Mouse (Mus musculus) spleen, adult 2 months (tissue): ENCODE results near the gene Zfp697. TPM values are rescaled to one million over a fixed set of nuclear protein-coding genes. Genes with fewer than 3 reads are reported as not detected.

Experiments used
- DNase-seq, 2 experiments: peaks; one replicate each; pipeline versions ENCODE4 v3.0.0 to v3.0.0-alpha.2; 2012 to 2021; ENCODE audit warnings: low spot score in 2 of 2, low read depth in 1 of 2
- H3K27ac ChIP-seq: fragments of 200-500 bp; 2 replicates; pipeline ENCODE4 v1.5.1; 2012; ENCODE audit warnings: low read length, inconsistent platforms; ENCODE audit not compliant: insufficient read depth
- H3K27me3 ChIP-seq: fragments of 200-500 bp; 2 replicates; pipeline ENCODE4 v1.6.1; 2012; ENCODE audit warnings: mild to moderate bottlenecking, moderate library complexity, low read length, inconsistent platforms; ENCODE audit not compliant: control insufficient read depth, insufficient read depth
- H3K36me3 ChIP-seq: fragments of 200-500 bp; 2 replicates; pipeline ENCODE4 v1.6.1; 2012; ENCODE audit warnings: mild to moderate bottlenecking, low read length, inconsistent platforms; ENCODE audit not compliant: control insufficient read depth, insufficient read depth
- H3K4me1 ChIP-seq: fragments of 200-500 bp; 2 replicates; pipeline ENCODE4 v1.6.1; 2011; ENCODE audit warnings: inconsistent platforms; ENCODE audit not compliant: control insufficient read depth, insufficient read depth, insufficient read length
- H3K4me3 ChIP-seq: fragments of 200-500 bp; 2 replicates; pipeline ENCODE4 v1.5.1; 2011; ENCODE audit warnings: mild to moderate bottlenecking, inconsistent platforms; ENCODE audit not compliant: insufficient read depth, insufficient read length; ENCODE audit errors: extremely low read depth
- CTCF ChIP-seq: fragments of 200-500 bp; IDR thresholded peaks from 2 replicates; pipeline ENCODE4 v1.5.1; 2011; ENCODE audit warnings: mild to moderate bottlenecking, inconsistent platforms; ENCODE audit not compliant: insufficient read depth, insufficient read length, insufficient replicate concordance; ENCODE audit errors: extremely low read depth
- POLR2A ChIP-seq: fragments of 200-500 bp; IDR thresholded peaks from 2 replicates; pipeline ENCODE4 v1.6.1; 2011; ENCODE audit warnings: low read depth, low read length, inconsistent platforms
- WGBS: fragments of 180-500 bp; shearing (Covaris S2); methylation state at CpG from one replicate; pipeline ENCODE4 v1.1.7; 2018; 5-methylcytosine and 5-hydroxymethylcytosine counted together
- polyA plus RNA-seq: library from polyadenylated mRNA; depleted of rRNA; stranded (reverse); fragments of >200 nt; gene quantifications from 2 replicates; pipeline ENCODE4 v1.2.3, GENCODE M21; 2012

Zfp697 gene
- polyA plus RNA-seq, 1 experiment, result 0.96 TPM

DNA sequence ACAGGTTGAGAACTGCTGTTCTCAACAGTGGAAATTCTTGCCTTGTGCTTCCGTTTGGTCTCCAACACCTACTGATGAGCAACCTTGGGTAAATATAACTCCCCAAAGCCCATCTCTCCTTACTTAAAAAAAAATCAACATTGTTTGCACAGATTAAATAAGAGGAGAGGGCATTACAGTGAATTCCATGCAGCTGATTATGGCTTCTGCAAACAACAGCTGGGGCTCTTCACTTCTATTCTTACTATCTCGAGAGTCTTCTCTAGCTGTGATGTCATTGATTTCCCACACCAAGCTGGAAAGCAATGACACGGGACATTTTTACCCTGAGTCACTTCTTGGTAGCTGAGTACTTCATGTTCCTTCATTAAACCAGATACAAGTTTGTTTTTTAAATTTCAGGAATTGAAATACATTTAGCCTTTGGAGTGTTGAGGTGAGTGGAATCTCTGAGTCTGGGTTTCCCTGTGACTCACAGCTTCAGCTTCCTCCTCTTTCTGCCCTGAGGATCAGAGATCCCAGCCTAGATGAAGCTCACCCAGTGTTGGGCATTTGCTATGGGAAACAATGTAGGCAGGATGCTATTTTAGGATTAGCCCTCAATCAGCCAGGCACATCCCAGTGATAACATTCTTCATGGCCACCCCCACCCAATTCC, 8.1 kb upstream of the Zfp697 start:
- no peak for DNase-seq
- TF ChIP-seq POLR2A (no peak), CTCF (no peak)
- H3K27me3 ChIP-seq, result no peaks in the 10 kb centered on the region
- H3K36me3 ChIP-seq, result no peaks in the 10 kb centered on the region
- H3K4me3 ChIP-seq, result no peak overlapping the region
- H3K27ac ChIP-seq, result no peak overlapping the region
- 74% methylated on average over 3 of the region's 3 CpGs for WGBS
- no peaks in the 10 kb centered on the region for H3K4me1 ChIP-seq

- TF ChIP-seq POLR2A, result no peak
- TF ChIP-seq CTCF, result no peak
- 85% methylated on average over 5 of the region's 5 CpGs for WGBS
- DNase-seq, result no peak
- Histone ChIP-seq H3K4me3 (no peak overlapping the region), H3K36me3 (no peaks in the 10 kb centered on the region), H3K4me1 (no peaks in the 10 kb centered on the region), H3K27ac (no peak overlapping the region), H3K27me3 (no peaks in the 10 kb centered on the region)
These were observed 7.3 kb upstream of the Zfp697 start for GRCm38 (mm10) chr3:98374980-98375379.

DNA sequence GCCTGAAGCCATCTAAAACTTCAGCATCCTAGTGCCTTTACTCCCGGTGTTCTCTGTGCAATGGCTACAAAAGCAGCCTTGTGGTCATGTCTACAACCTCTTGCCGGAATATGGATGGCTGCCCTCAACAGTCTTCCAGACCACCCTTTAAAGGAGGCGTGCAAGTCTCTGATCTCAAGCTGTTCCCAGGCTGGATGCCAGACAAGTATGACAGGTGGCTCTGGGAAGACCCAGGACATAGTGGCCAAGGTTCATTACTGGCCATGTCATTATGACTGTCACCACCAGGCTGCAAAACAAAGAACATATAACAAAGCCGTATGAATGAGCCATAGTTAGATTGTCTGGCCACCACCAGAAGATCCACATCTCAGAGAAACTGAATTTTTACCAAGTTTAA, 4.0 kb upstream of the Zfp697 start:
- H3K4me1 ChIP-seq, result peaks cover 7% of the 10 kb centered on the region
- no peak overlapping the region for H3K4me3 ChIP-seq
- H3K36me3 ChIP-seq, result no peaks in the 10 kb centered on the region
- WGBS, result 85% methylated on average over 4 of the region's 4 CpGs
- H3K27me3 ChIP-seq, result peaks cover 9% of the 10 kb centered on the region
- no peak for DNase-seq
- no peak overlapping the region for H3K27ac ChIP-seq
- TF ChIP-seq POLR2A (no peak), CTCF (no peak)

- 67% methylated on average over 7 of the region's 7 CpGs for WGBS
- H3K27me3 ChIP-seq, result peaks cover 10% of the 10 kb centered on the region
- H3K27ac ChIP-seq, result no peak overlapping the region
- H3K36me3 ChIP-seq, result no peaks in the 10 kb centered on the region
- no peak for TF ChIP-seq CTCF
- no peak for TF ChIP-seq POLR2A
- no peak for DNase-seq
- H3K4me3 ChIP-seq, result no peak overlapping the region
- peaks cover 7% of the 10 kb centered on the region for H3K4me1 ChIP-seq
These were observed 3.0 kb upstream of the Zfp697 start for GRCm38 (mm10) chr3:98379236-98379635.

- H3K4me3 ChIP-seq, result peak overlapping the region; percentile 39; the same call in 1 of the 2 replicates
- DNase-seq, result no peak
- H3K27me3 ChIP-seq, result peaks cover 11% of the 10 kb centered on the region
- H3K36me3 ChIP-seq, result no peaks in the 10 kb centered on the region
- no peak for TF ChIP-seq POLR2A
- no peak for TF ChIP-seq CTCF
- H3K27ac ChIP-seq, result no peak overlapping the region
- 20% methylated on average over 17 of the region's 17 CpGs for WGBS
- peaks cover 7% of the 10 kb centered on the region for H3K4me1 ChIP-seq
These were observed 500 bp upstream of the Zfp697 start for GRCm38 (mm10) chr3:98381677-98382245.

DNA sequence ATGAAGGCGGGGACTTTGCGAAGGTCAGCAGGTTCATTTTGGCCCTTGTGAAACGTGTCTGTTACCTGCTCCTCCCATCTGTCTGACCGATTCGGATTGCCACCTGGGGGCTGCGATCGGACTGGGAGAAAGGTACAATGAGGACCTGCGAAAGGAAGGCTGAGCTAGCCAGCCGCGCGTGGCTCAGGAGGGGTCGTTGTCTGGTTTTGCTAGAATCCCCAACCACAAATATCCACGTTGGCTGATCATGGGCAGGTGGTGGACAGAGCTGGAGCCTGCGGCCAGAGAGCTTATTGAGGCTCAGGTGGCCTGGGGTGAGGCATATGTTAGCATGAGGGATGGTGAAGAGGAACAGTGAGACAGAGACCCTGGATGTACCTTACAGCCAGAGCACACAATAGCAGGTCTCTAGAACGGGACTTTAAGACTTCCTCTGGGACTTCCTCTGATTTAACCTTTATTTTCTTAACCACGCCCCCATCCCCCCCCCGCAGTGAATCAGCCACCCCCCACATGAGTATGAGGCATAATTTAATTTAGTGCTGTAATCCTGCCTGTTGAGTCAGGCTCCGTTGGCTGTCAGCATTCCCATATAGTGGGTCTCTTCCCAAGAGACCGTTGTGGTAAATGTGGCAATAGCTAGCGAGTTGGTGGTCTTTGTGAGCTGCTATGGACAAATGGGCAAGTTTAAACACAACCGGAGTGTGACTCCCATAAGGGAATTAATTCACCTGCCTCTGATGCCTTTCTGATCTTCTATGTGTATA, 946 bp downstream of the Zfp697 start:
- H3K27me3 ChIP-seq, result peaks cover 11% of the 10 kb centered on the region
- H3K27ac ChIP-seq, result no peak overlapping the region
- H3K4me1 ChIP-seq, result peaks cover 7% of the 10 kb centered on the region
- H3K36me3 ChIP-seq, result no peaks in the 10 kb centered on the region
- H3K4me3 ChIP-seq, result peak overlapping the region; percentile 39; the same call in 1 of the 2 replicates
- no peak for DNase-seq
- TF ChIP-seq CTCF (no peak), POLR2A (no peak)
- WGBS, result 11% methylated on average over 21 of the region's 21 CpGs
